In genomic region chr5:127821960-127822359, GRCm38 (mm10) we compare ENCODE assay signal across 19 mouse cellular contexts.
DNase-seq lines count a peak whose midpoint lies in the region; ATAC-seq and TF ChIP-seq lines count a peak whose summit lies in the region.
"Had no signal": no experiment of that assay in that cellular context is flagged by ENCODE, and none has a peak within 500 bp of the region (broad histone marks: within the 10 kb centered on the region; RNA-seq: fewer than 3 reads in every experiment).

No protein-coding gene starts in this region.

- H3K9ac ChIP-seq in forebrain, embryonic 14.5 days (ENCODE audit: low read length), result no peak overlapping the region
- H3K9ac ChIP-seq in forebrain, embryonic 16.5 days (replicated peaks; ENCODE audit: low read depth, low read length), result no peak overlapping the region
- H3K9ac ChIP-seq: liver, embryonic 14.5 days had no signal

- TF ChIP-seq CTCF in layer of hippocampus, adult 2 months (conservative IDR thresholded peaks at IDR 0.05), result peak; percentile 61
- peak; percentile 45; the same call in 1 of the 2 replicates for TF ChIP-seq CTCF in E14TG2a.4 (conservative IDR thresholded peaks at IDR 0.05; ENCODE audit: low read length)
- 0 out of 2 replicates have a peak, but pooled peaks have one; percentile 23 for TF ChIP-seq CTCF in brain, embryonic 14.5 days (IDR thresholded peaks at IDR 0.05; ENCODE audit: borderline replicate concordance, extremely low read depth, insufficient read depth, insufficient read length)

- no peaks in the 10 kb centered on the region for H3K27me3 ChIP-seq in forebrain, embryonic 14.5 days (replicated peaks; ENCODE audit: control insufficient read depth, insufficient read depth, low read length)
- no peaks in the 10 kb centered on the region for H3K27me3 ChIP-seq in forebrain, embryonic 16.5 days (replicated peaks; ENCODE audit: control insufficient read depth, insufficient read depth, low read length)
- H3K27me3 ChIP-seq in E14TG2a.4 (ENCODE audit: insufficient read depth, low read length), result no peaks in the 10 kb centered on the region

- H3K27ac ChIP-seq in forebrain, embryonic 14.5 days (ENCODE audit: low read depth, low read length), result no peak overlapping the region
- no peak overlapping the region for H3K27ac ChIP-seq in forebrain, embryonic 16.5 days (ENCODE audit: low read length)
- H3K27ac ChIP-seq in layer of hippocampus, adult 2 months, result no peak overlapping the region
- H3K27ac ChIP-seq: forebrain, embryonic 10.5 days; gastrocnemius, adult 2 months; liver, embryonic 14.5 days had no signal

- TF ChIP-seq POLR2A in brain, embryonic 14.5 days (IDR thresholded peaks at IDR 0.05; ENCODE audit: borderline replicate concordance, extremely low read depth, insufficient read depth, insufficient read length, poor library complexity, severe bottlenecking), result no peak

- H3K4me2 ChIP-seq in forebrain, embryonic 14.5 days (ENCODE audit: low read length), result no peak overlapping the region
- no peak overlapping the region for H3K4me2 ChIP-seq in forebrain, embryonic 16.5 days (ENCODE audit: low read length)

- no peaks in the 10 kb centered on the region for H3K9me3 ChIP-seq in forebrain, embryonic 14.5 days (replicated peaks; ENCODE audit: control insufficient read depth, low read length)
- H3K9me3 ChIP-seq in forebrain, embryonic 16.5 days (ENCODE audit: control insufficient read depth, low read length), result peaks cover 5% of the 10 kb centered on the region; the same call in 1 of the 2 replicates
- H3K9me3 ChIP-seq in E14TG2a.4 (ENCODE audit: low read length), result no peaks in the 10 kb centered on the region

- no peaks in the 10 kb centered on the region for H3K4me1 ChIP-seq in forebrain, embryonic 14.5 days (ENCODE audit: control insufficient read depth, insufficient read depth, low read length)
- H3K4me1 ChIP-seq in forebrain, embryonic 16.5 days (replicated peaks; ENCODE audit: control insufficient read depth, insufficient read depth, low read length), result no peaks in the 10 kb centered on the region
- H3K4me1 ChIP-seq in E14TG2a.4 (replicated peaks; ENCODE audit: low read depth, low read length), result no peaks in the 10 kb centered on the region
- H3K4me1 ChIP-seq: forebrain, embryonic 10.5 days had no signal

- H3K36me3 ChIP-seq in forebrain, embryonic 14.5 days (ENCODE audit: control insufficient read depth, insufficient read depth, low read length), result no peaks in the 10 kb centered on the region
- H3K36me3 ChIP-seq in forebrain, embryonic 16.5 days (ENCODE audit: control insufficient read depth, insufficient read depth), result no peaks in the 10 kb centered on the region
- H3K36me3 ChIP-seq in E14TG2a.4 (ENCODE audit: insufficient read depth, low read length), result no peaks in the 10 kb centered on the region
- H3K36me3 ChIP-seq: forebrain, embryonic 10.5 days had no signal

- ATAC-seq in forebrain, embryonic 14.5 days, result no peak
- no peak for ATAC-seq in forebrain, embryonic 16.5 days
- ATAC-seq: midbrain, embryonic 16.5 days had no signal

- DNase-seq in forebrain, embryonic 14.5 days (ENCODE audit: low spot score), result peak; percentile 33
- no peak for DNase-seq in layer of hippocampus, adult 2 months (ENCODE audit: low spot score in 2 of 2)
- DNase-seq in layer of hippocampus, adult 18-20 months (ENCODE audit: low spot score in 2 of 2), result no peak
- DNase-seq in brain, embryonic 14.5 days (ENCODE audit: low read depth), result peak; percentile 40
- DNase-seq in adrenal gland, postnatal 10 days, result no peak
- DNase-seq in ovary, postnatal 36 days (ENCODE audit: low spot score), result no peak
- DNase-seq: adrenal gland, postnatal 14 days; cerebellum, adult 9-11 months; gastrocnemius, adult 2 months; heart, postnatal 10 days; kidney, postnatal 14 days; left cerebral cortex, postnatal 4 days; right cerebral cortex, postnatal 4 days; thymus, adult 18-20 months had no signal

- 15% methylated on average over 1 of the region's 1 CpGs for WGBS in forebrain, embryonic 14.5 days
- WGBS in forebrain, embryonic 16.5 days, result 43% methylated on average over 1 of the region's 1 CpGs

- no peak overlapping the region for H3K4me3 ChIP-seq in forebrain, embryonic 14.5 days (ENCODE audit: low read depth, low read length)
- H3K4me3 ChIP-seq in forebrain, embryonic 16.5 days (replicated peaks; ENCODE audit: low read length), result no peak overlapping the region
- H3K4me3 ChIP-seq in layer of hippocampus, adult 2 months, result no peak overlapping the region
- H3K4me3 ChIP-seq in E14TG2a.4 (replicated peaks; ENCODE audit: low read length), result no peak overlapping the region
- H3K4me3 ChIP-seq: forebrain, embryonic 10.5 days; gastrocnemius, adult 2 months had no signal

Comparison
In these comparisons a context has a peak if more than half of its experiments do, and no peak if none do; other contexts are left out.
1. DNase-seq: peak in forebrain, embryonic 14.5 days (single experiment) and brain, embryonic 14.5 days (single experiment); none in layer of hippocampus, adult 2 months (0 of 2), layer of hippocampus, adult 18-20 months (0 of 2), adrenal gland, postnatal 10 days (single experiment) and ovary, postnatal 36 days (single experiment).
2. Peak in every context shown above with its lines, with median percentiles within 50 percentile points of each other: CTCF ChIP-seq.